Mouse (Mus musculus): ENCODE measurements at regions not wholly inside any gene's neighbourhood (a gene's known extent, or its start where the extent isn't known, plus 50 kb on each side); places are given as distances from the start of the nearest gene placed in this dataset.

DNA sequence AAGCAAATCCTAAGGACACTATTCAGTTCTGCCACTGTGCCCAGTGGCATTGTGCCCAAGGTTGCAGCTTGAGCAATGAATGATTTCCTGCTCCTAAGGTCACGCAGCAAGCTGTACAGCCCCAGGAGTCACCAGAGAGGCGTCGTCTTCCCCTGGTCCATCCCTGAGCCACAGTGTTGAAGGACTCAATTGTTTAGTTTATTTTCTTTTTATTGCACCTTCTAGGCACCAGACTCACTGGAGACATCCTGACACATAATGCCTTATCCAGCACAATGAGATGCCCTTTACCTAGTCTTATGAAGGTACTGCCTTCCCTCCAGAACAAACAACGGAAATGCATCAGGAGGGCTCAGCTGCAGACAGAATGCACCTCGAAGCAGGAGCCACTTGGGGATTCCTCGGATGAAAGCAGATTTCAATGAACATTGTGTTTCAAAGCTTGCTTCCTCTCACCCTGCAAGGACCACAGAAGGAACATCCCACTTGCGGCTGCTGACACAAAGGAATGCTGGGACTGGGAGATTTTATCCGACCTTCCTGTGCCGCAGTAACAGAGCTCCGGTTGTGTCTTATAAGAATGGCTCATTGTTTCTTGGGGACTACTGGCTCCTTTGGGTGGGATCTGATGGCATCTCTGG lies 86.0 kb downstream of the 1700020N01Rik start:
- H3K4me1 ChIP-seq (ENCODE audit: insufficient read depth, low read depth, low read length): peaks cover 3% of the 10 kb centered on the region; the same call in 1 of the 2 replicates
- no peak overlapping the region for H3K4me3 ChIP-seq (ENCODE audit: low read depth, low read length)
- TF ChIP-seq GATA1 (IDR thresholded peaks at IDR 0.05; ENCODE audit: borderline replicate concordance, low read length) (no peak), GATA2 (IDR thresholded peaks at IDR 0.05; ENCODE audit: borderline replicate concordance, low read depth, low read length) (no peak), TAL1 (conservative IDR thresholded peaks at IDR 0.05; ENCODE audit: low read depth, low read length) (no peak)
- no peaks in the 10 kb centered on the region for H3K9me3 ChIP-seq (replicated peaks)
- 0 out of 2 replicates have a peak, but pooled peaks cover 2% of the 10 kb centered on the region for H3K27me3 ChIP-seq (ENCODE audit: insufficient read depth, low read length)
- no peaks in the 10 kb centered on the region for H3K36me3 ChIP-seq (replicated peaks)
- no peak for DNase-seq (ENCODE audit: low spot score)
- ATAC-seq (ENCODE audit: extremely low read depth, insufficient number of reproducible peaks, low FRiP score, poor library complexity, severe bottlenecking): no peak

DNA sequence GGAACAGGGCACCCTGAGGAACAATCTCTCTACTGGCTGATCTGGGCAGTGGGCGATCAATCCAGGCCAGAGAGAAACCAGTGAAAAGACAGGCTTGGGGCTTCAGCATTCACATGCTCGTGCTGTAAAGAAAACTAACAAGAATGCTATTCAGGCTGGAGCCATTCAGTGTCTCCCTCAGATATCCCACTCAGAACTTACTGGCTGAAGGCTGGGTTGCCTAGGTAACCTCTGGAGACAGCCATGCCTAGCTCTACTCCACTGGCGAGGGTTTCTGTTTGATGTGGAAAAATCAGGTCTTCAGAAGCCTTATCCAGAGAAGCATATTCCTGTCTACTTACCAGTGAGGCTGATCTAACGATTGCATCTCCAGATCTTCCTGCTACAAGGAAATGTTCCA lies 87.8 kb downstream of the 1700020N01Rik start:
- peaks cover 17% of the 10 kb centered on the region for H3K4me1 ChIP-seq (ENCODE audit: insufficient read depth, low read depth, low read length)
- no peaks in the 10 kb centered on the region for H3K9me3 ChIP-seq (replicated peaks)
- H3K4me3 ChIP-seq (ENCODE audit: low read depth, low read length): no peak overlapping the region
- 0 out of 2 replicates have a peak, but pooled peaks cover 2% of the 10 kb centered on the region for H3K27me3 ChIP-seq (ENCODE audit: insufficient read depth, low read length)
- TF ChIP-seq GATA1 (IDR thresholded peaks at IDR 0.05; ENCODE audit: borderline replicate concordance, low read length) (no peak), GATA2 (IDR thresholded peaks at IDR 0.05; ENCODE audit: borderline replicate concordance, low read depth, low read length) (no peak), POLR2AphosphoS5 (IDR thresholded peaks at IDR 0.05; ENCODE audit: insufficient replicate concordance, low read depth, low read length) (no peak), TAL1 (conservative IDR thresholded peaks at IDR 0.05; ENCODE audit: low read depth, low read length) (no peak), CTCF (IDR thresholded peaks at IDR 0.05; ENCODE audit: low read depth, low read length) (no peak)
- ATAC-seq (ENCODE audit: extremely low read depth, insufficient number of reproducible peaks, low FRiP score, poor library complexity, severe bottlenecking) (no peak), DNase-seq (ENCODE audit: low spot score) (no peak)
- H3K36me3 ChIP-seq (replicated peaks): no peaks in the 10 kb centered on the region

DNA sequence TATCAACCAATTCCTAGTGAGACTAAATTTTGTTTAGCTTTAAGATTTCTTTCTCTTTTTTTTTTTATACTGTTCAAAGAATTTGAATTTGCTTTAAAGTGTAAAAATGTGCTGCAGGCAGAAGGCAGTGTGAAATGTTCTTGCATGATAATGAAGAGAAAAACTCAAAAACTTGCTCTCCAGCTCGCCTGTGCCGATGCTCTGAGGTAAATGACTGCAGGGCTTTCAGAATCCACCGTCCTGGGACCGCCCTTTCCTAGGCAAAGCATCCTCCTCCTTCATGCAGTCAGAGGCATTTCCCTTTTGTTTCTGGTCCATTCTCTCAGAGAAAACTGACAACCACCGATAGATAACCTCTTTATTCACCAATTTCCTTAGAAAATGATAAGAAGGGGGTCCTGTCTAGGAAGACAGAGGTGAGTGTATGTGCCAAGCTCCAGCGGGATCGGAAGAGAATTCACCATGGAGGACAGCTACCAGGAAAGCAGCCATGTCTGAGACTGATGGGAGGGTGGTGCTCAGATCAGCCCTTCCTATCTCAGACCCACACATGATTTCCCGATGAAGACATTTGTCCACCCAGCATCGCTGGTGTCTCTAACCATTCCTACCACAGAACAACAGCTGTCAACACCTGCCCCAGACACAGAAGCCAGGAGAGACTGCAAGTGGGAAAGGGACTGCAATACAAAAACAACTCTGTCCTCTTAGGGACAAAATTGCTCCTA lies 91.5 kb downstream of the 1700020N01Rik start:
- Histone ChIP-seq H3K27me3 (ENCODE audit: insufficient read depth, low read length) (no peaks in the 10 kb centered on the region), H3K4me1 (ENCODE audit: insufficient read depth, low read depth, low read length) (peaks cover 53% of the 10 kb centered on the region), H3K4me3 (ENCODE audit: low read depth, low read length) (no peak overlapping the region), H3K9me3 (replicated peaks) (no peaks in the 10 kb centered on the region), H3K36me3 (replicated peaks) (no peaks in the 10 kb centered on the region)
- TF ChIP-seq POLR2AphosphoS5 (IDR thresholded peaks at IDR 0.05; ENCODE audit: insufficient replicate concordance, low read depth, low read length): no peak
- TF ChIP-seq TAL1 (conservative IDR thresholded peaks at IDR 0.05; ENCODE audit: low read depth, low read length): no peak
- TF ChIP-seq GATA2 (IDR thresholded peaks at IDR 0.05; ENCODE audit: borderline replicate concordance, low read depth, low read length): no peak
- TF ChIP-seq CTCF (IDR thresholded peaks at IDR 0.05; ENCODE audit: low read depth, low read length): no peak
- no peak for TF ChIP-seq GATA1 (IDR thresholded peaks at IDR 0.05; ENCODE audit: borderline replicate concordance, low read length)
- ATAC-seq (ENCODE audit: extremely low read depth, insufficient number of reproducible peaks, low FRiP score, poor library complexity, severe bottlenecking) (no peak), DNase-seq (ENCODE audit: low spot score) (no peak)

DNA sequence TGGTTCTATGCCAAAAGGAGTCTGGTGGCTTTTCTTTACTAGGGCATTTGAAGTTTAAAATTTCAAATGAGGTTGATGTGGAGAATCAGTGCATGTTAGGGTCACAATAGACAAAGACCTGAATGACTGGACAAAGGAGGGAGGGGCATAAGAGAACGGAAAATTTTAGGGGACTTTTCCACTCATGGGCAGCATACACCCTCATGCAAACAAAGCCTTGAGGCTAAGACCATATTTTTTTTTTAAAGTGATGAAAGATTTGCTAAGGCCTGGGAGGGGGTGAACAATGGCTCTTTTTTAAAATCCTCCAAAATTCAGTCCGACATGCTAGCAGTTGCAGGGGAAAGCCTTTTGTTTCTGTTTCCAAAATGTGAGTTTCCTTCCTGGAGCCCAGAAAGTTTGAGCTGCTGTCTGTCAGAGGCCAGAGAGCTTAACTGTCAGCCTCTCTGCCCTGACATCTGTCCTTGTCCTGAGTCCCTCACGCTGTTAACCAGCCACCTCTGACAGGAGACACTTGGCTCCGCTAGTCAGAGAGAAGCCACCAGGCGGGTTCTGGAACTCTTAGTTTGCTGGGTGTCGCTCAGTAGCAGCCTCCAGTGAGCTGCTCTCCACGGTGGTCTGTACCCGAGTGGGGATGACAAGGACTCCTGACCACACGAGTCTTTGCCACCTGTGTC lies 92.3 kb downstream of the 1700020N01Rik start:
- DNase-seq (ENCODE audit: low spot score) (no peak), ATAC-seq (ENCODE audit: extremely low read depth, insufficient number of reproducible peaks, low FRiP score, poor library complexity, severe bottlenecking) (no peak)
- Histone ChIP-seq H3K9me3 (replicated peaks) (no peaks in the 10 kb centered on the region), H3K27me3 (ENCODE audit: insufficient read depth, low read length) (no peaks in the 10 kb centered on the region), H3K36me3 (replicated peaks) (no peaks in the 10 kb centered on the region), H3K4me3 (ENCODE audit: low read depth, low read length) (no peak overlapping the region), H3K4me1 (ENCODE audit: insufficient read depth, low read depth, low read length) (peaks cover 61% of the 10 kb centered on the region)
- TF ChIP-seq POLR2AphosphoS5 (IDR thresholded peaks at IDR 0.05; ENCODE audit: insufficient replicate concordance, low read depth, low read length): no peak
- no peak for TF ChIP-seq CTCF (IDR thresholded peaks at IDR 0.05; ENCODE audit: low read depth, low read length)
- no peak for TF ChIP-seq GATA2 (IDR thresholded peaks at IDR 0.05; ENCODE audit: borderline replicate concordance, low read depth, low read length)
- TF ChIP-seq TAL1 (conservative IDR thresholded peaks at IDR 0.05; ENCODE audit: low read depth, low read length): no peak
- TF ChIP-seq GATA1 (IDR thresholded peaks at IDR 0.05; ENCODE audit: borderline replicate concordance, low read length): no peak

DNA sequence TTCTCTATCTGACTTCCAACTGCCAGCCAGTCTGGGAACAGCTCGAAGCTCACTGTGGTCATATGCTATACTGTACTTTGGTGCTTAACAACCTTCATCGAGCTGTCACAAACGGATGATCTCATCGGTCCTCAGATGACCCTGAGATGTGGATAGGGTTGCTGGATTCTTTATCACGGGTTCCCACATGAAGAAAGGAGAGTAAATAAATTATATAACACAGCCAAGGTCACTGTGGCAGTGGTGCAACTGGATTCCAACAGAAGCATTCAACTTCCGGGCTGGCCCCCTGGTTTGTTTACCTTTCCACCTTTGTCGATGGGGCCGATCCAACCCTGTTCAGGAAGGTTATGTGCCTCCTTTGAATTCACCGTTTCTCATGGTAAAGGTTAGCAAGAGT lies 93.1 kb downstream of the 1700020N01Rik start:
- no peak overlapping the region for H3K4me3 ChIP-seq (ENCODE audit: low read depth, low read length)
- TF ChIP-seq TAL1 (conservative IDR thresholded peaks at IDR 0.05; ENCODE audit: low read depth, low read length): no peak
- no peak for TF ChIP-seq GATA2 (IDR thresholded peaks at IDR 0.05; ENCODE audit: borderline replicate concordance, low read depth, low read length)
- no peak for TF ChIP-seq CTCF (IDR thresholded peaks at IDR 0.05; ENCODE audit: low read depth, low read length)
- no peak for TF ChIP-seq POLR2AphosphoS5 (IDR thresholded peaks at IDR 0.05; ENCODE audit: insufficient replicate concordance, low read depth, low read length)
- no peak for TF ChIP-seq GATA1 (IDR thresholded peaks at IDR 0.05; ENCODE audit: borderline replicate concordance, low read length)
- H3K9me3 ChIP-seq (replicated peaks): no peaks in the 10 kb centered on the region
- H3K36me3 ChIP-seq (replicated peaks): no peaks in the 10 kb centered on the region
- H3K4me1 ChIP-seq (ENCODE audit: insufficient read depth, low read depth, low read length): peaks cover 69% of the 10 kb centered on the region
- H3K27me3 ChIP-seq (ENCODE audit: insufficient read depth, low read length): no peaks in the 10 kb centered on the region
- ATAC-seq (ENCODE audit: extremely low read depth, insufficient number of reproducible peaks, low FRiP score, poor library complexity, severe bottlenecking): no peak
- DNase-seq (ENCODE audit: low spot score): no peak

DNA sequence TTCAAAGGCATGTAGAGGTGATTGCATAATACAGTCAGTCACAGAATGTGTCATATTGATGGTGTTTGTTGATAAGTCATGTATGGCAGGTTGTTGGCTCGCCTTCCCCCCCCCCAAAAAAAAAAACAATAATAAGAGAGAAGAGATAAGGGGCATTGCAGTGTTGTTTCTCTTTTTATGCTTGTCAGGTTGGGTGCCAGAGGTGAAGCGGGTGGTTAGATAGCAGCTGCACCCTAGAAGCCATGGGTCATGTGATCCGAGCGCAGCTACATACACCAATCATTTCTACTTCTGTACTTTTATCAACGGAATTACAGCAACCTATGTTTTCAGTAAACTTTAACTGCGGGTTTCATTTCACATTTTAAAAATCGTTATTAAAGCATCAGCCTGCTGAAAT lies 94.5 kb downstream of the 1700020N01Rik start:
- H3K4me1 ChIP-seq (ENCODE audit: insufficient read depth, low read depth, low read length): peaks cover 72% of the 10 kb centered on the region
- no peaks in the 10 kb centered on the region for H3K36me3 ChIP-seq (replicated peaks)
- DNase-seq (ENCODE audit: low spot score) (peak; percentile 43), ATAC-seq (ENCODE audit: extremely low read depth, insufficient number of reproducible peaks, low FRiP score, poor library complexity, severe bottlenecking) (peak; percentile 61)
- H3K27me3 ChIP-seq (ENCODE audit: insufficient read depth, low read length): no peaks in the 10 kb centered on the region
- TF ChIP-seq CTCF (IDR thresholded peaks at IDR 0.05; ENCODE audit: low read depth, low read length): no peak
- TF ChIP-seq GATA2 (IDR thresholded peaks at IDR 0.05; ENCODE audit: borderline replicate concordance, low read depth, low read length): no peak
- no peak for TF ChIP-seq POLR2AphosphoS5 (IDR thresholded peaks at IDR 0.05; ENCODE audit: insufficient replicate concordance, low read depth, low read length)
- 0 out of 2 replicates have a peak, but pooled peaks have one; percentile 12 for TF ChIP-seq TAL1 (conservative IDR thresholded peaks at IDR 0.05; ENCODE audit: low read depth, low read length)
- TF ChIP-seq GATA1 (IDR thresholded peaks at IDR 0.05; ENCODE audit: borderline replicate concordance, low read length): no peak
- H3K9me3 ChIP-seq (replicated peaks): no peaks in the 10 kb centered on the region
- peak overlapping the region; percentile 57 for H3K4me3 ChIP-seq (ENCODE audit: low read depth, low read length)
